Mouse (Mus musculus) lung, postnatal 0 days (tissue): ENCODE data around the gene Khk.

Experiments
- CTCF ChIP-seq: IDR thresholded peaks from 2 replicates; pipeline ENCODE4 v1.5.1; 2016; ENCODE audit warnings: antibody characterized with exemption, mild to moderate bottlenecking
- EP300 ChIP-seq: IDR thresholded peaks from 2 replicates; pipeline ENCODE4 v1.6.1; 2016; ENCODE audit warnings: antibody characterized with exemption, mild to moderate bottlenecking, control low read depth

- no peak for TF ChIP-seq EP300
- TF ChIP-seq CTCF = no peak
Observed at GRCm38 (mm10) chr5:30916841-30917240, 4.4 kb upstream of the Khk start.
